Mouse (Mus musculus): ENCODE measurements at regions not wholly inside any gene's neighbourhood (a gene's known extent, or its start where the extent isn't known, plus 50 kb on each side); places are given as distances from the start of the nearest gene placed in this dataset.
"Not testable (repeated sequence)": the region's sequence is repeated elsewhere in the genome, so short reads cannot be mapped to it uniquely, and the experiment has no call there.

GRCm38 (mm10) chr19:19969335-19969734, 421.4 kb downstream of the Anxa1 start:
- ATAC-seq (no peak), DNase-seq (ENCODE audit: low read depth, low spot score) (no peak)
- TF ChIP-seq CTCF (IDR thresholded peaks at IDR 0.05), result no peak
- CTCF ChIA-PET, result no interaction called here
- in situ Hi-C loops (cut with MboI; ENCODE audit: low pct_unique_long_range_greater_than_20kb), result no loop called here
- H3K27me3 ChIP-seq, result peaks cover 8% of the 10 kb centered on the region
- POLR2A ChIA-PET, result no interaction called here

GRCm38 (mm10) chr19:19945247-19945646, 445.5 kb downstream of the Anxa1 start:
- no peak for TF ChIP-seq CTCF (IDR thresholded peaks at IDR 0.05)
- peaks cover 9% of the 10 kb centered on the region for H3K27me3 ChIP-seq
- DNase-seq (ENCODE audit: low read depth, low spot score) (no peak), ATAC-seq (no peak)
- ChIA-PET POLR2A (no interaction called here), CTCF (no interaction called here)
- in situ Hi-C loops (cut with MboI; ENCODE audit: low pct_unique_long_range_greater_than_20kb), result no loop called here

DNA sequence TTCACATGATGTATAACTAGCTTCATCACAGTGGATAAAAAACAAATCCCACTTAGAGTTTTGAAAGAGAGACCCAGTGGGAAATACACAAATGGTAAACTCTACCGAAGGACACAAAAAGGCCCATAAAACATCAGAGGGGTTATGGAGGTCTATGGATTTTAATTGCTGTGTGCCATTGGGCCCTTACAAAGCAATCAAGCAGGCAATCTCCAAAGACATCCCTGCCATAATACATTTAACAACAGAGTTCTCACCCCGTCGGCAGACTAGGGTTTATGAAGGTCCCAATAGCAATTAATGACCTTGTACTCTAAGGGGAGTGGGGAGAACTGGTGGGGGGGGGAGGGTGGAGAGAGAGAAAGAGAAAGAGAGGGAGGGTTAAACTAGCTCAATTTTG, 448.0 kb downstream of the Anxa1 start:
- no peak for DNase-seq (ENCODE audit: low read depth, low spot score)
- POLR2A ChIA-PET, result interaction anchor here (0.6 kb wide), 1 partner anchor 47 kb away, joined by 6 read pairs; no protein-coding TSS in a partner anchor
- peaks cover 16% of the 10 kb centered on the region for H3K27me3 ChIP-seq
- in situ Hi-C loops (cut with MboI; ENCODE audit: low pct_unique_long_range_greater_than_20kb), result no loop called here
- ATAC-seq, result no peak
- no peak for TF ChIP-seq CTCF (IDR thresholded peaks at IDR 0.05)
- CTCF ChIA-PET, result no interaction called here

GRCm38 (mm10) chr19:19921109-19921508, 469.6 kb downstream of the Anxa1 start:
- H3K27me3 ChIP-seq, result no peaks in the 10 kb centered on the region
- ATAC-seq, result no peak
- in situ Hi-C loops (cut with MboI; ENCODE audit: low pct_unique_long_range_greater_than_20kb), result no loop called here
- ChIA-PET POLR2A (no interaction called here), CTCF (no interaction called here)
- TF ChIP-seq CTCF (IDR thresholded peaks at IDR 0.05), result no peak
- DNase-seq (ENCODE audit: low read depth, low spot score), result no peak

- no peak for TF ChIP-seq CTCF (IDR thresholded peaks at IDR 0.05)
- ChIA-PET CTCF (no interaction called here), POLR2A (no interaction called here)
- peaks cover 3% of the 10 kb centered on the region for H3K27me3 ChIP-seq
- ATAC-seq (no peak), DNase-seq (ENCODE audit: low read depth, low spot score) (no peak)
- in situ Hi-C loops (cut with MboI; ENCODE audit: low pct_unique_long_range_greater_than_20kb), result no loop called here
These were observed 504.6 kb downstream of the Anxa1 start for GRCm38 (mm10) chr19:19885933-19886710.

DNA sequence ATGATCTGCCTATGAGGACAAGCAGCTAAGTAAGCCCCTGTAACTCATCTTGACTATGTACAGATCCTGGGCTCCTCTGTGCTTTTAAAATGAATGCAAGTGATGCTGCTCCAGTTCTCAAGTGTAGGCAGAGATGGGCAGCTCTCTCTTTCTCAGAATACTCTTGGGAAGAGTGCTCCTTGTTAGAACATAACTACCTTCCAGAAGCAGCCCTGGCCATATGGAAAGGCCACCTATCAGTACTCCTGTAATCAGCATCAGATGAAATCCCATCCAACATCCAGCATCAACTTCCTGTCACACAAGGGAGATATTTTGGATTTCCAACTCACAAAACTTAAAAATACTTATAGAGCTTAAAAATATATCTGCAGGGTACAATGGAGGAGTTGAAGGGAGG, 509.8 kb downstream of the Anxa1 start:
- no peak for TF ChIP-seq CTCF (IDR thresholded peaks at IDR 0.05)
- POLR2A ChIA-PET, result no interaction called here
- in situ Hi-C loops (cut with MboI; ENCODE audit: low pct_unique_long_range_greater_than_20kb), result no loop called here
- ATAC-seq, result no peak
- no peak for DNase-seq (ENCODE audit: low read depth, low spot score)
- H3K27me3 ChIP-seq, result no peaks in the 10 kb centered on the region
- CTCF ChIA-PET, result no interaction called here

DNA sequence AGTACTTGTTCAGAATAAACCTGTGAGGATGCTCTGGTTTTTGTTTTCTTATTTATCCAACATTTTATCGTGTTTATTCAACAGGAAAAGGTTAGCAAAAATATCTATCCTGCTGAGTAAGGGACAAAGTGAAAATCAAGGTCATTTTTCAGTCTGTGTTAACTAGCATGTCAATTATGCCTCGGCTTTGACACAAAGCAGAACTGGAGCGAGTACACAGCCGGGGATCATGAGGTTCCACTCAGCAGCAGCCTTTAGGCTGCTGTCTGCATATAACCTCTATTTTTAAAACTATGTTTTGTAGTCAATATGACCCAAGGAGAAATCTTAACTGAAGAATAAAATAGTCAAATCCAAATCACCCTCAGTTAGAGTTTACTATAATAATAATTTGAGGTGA, 542.6 kb downstream of the Anxa1 start:
- ATAC-seq, result no peak
- in situ Hi-C loops (cut with MboI; ENCODE audit: low pct_unique_long_range_greater_than_20kb), result no loop called here
- TF ChIP-seq CTCF (IDR thresholded peaks at IDR 0.05), result no peak
- POLR2A ChIA-PET, result no interaction called here
- no peaks in the 10 kb centered on the region for H3K27me3 ChIP-seq
- no peak for DNase-seq (ENCODE audit: low read depth, low spot score)
- CTCF ChIA-PET, result interaction anchor here (1.0 kb wide), 1 partner anchor 7 kb away, joined by 3 read pairs; no protein-coding TSS in a partner anchor

DNA sequence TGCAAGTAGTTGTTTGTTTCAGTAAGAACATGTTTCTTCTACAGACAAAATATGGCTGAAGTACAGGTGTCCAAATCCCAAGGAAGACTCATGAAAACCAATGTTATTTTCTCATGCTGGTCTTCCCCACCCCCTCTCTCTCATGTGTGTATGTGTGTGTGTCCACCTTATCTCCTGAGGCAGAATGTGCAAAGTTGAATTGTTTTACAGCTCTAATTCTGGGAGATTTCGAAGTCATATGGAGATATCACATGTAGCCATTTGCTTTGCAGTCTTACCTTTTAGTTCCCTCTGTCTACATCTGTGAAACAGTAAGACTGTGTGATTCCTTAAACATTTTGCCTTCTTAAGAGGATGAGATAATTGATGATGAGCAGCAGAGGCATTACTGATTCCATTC, 582.8 kb downstream of the Anxa1 start:
- DNase-seq (ENCODE audit: low read depth, low spot score) (no peak), ATAC-seq (no peak)
- in situ Hi-C loops (cut with MboI; ENCODE audit: low pct_unique_long_range_greater_than_20kb), result no loop called here
- H3K27me3 ChIP-seq, result peaks cover 25% of the 10 kb centered on the region
- POLR2A ChIA-PET, result no interaction called here
- CTCF ChIA-PET, result no interaction called here
- TF ChIP-seq CTCF (IDR thresholded peaks at IDR 0.05), result no peak

DNA sequence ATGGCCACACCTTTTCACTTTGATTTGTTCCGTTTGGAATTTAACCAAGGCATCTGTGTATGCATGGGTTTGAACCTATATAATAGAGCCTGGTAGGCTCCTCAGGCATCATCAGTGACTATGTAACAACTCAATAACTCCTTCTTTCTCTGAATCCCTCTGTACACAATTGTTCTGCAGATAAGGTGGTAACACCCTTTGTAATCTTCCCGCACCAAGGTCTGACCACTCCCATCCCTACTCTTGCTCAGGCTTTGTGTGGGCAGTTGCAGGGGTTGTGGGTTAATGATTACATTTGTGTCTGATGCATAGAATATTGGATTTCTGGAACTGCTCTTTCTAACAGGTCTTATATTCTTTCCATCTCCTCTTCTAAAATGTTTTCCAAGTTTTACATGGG, 596.9 kb downstream of the Anxa1 start:
- no peak for TF ChIP-seq CTCF (IDR thresholded peaks at IDR 0.05)
- POLR2A ChIA-PET, result no interaction called here
- in situ Hi-C loops (cut with MboI; ENCODE audit: low pct_unique_long_range_greater_than_20kb), result no loop called here
- DNase-seq (ENCODE audit: low read depth, low spot score) (no peak), ATAC-seq (no peak)
- H3K27me3 ChIP-seq, result peaks cover 15% of the 10 kb centered on the region
- CTCF ChIA-PET, result no interaction called here

- in situ Hi-C loops (cut with MboI; ENCODE audit: low pct_unique_long_range_greater_than_20kb), result no loop called here
- no peak for TF ChIP-seq CTCF (IDR thresholded peaks at IDR 0.05)
- CTCF ChIA-PET, result no interaction called here
- POLR2A ChIA-PET, result interaction anchor here (1.0 kb wide), 1 partner anchor 18 kb away, joined by 3 read pairs; no protein-coding TSS in a partner anchor
- peak; percentile 82 for ATAC-seq
- peaks cover 13% of the 10 kb centered on the region for H3K27me3 ChIP-seq
- peak; percentile 22 for DNase-seq (ENCODE audit: low read depth, low spot score)
These were observed 607.2 kb downstream of the Anxa1 start for GRCm38 (mm10) chr19:19783507-19783906.

GRCm38 (mm10) chr19:19777891-19778290, 612.9 kb downstream of the Anxa1 start:
- in situ Hi-C loops (cut with MboI; ENCODE audit: low pct_unique_long_range_greater_than_20kb), result no loop called here
- CTCF ChIA-PET, result no interaction called here
- ATAC-seq (no peak), DNase-seq (ENCODE audit: low read depth, low spot score) (no peak)
- TF ChIP-seq CTCF (IDR thresholded peaks at IDR 0.05), result no peak
- peaks cover 21% of the 10 kb centered on the region for H3K27me3 ChIP-seq
- POLR2A ChIA-PET, result no interaction called here

- ChIA-PET POLR2A (no interaction called here), CTCF (no interaction called here)
- in situ Hi-C loops (cut with MboI; ENCODE audit: low pct_unique_long_range_greater_than_20kb), result no loop called here
- H3K27me3 ChIP-seq, result peaks cover 65% of the 10 kb centered on the region
- TF ChIP-seq CTCF (IDR thresholded peaks at IDR 0.05), result no peak
- ATAC-seq (no peak), DNase-seq (ENCODE audit: low read depth, low spot score) (no peak)
These were observed 619.8 kb downstream of the Anxa1 start for GRCm38 (mm10) chr19:19770990-19771389.

DNA sequence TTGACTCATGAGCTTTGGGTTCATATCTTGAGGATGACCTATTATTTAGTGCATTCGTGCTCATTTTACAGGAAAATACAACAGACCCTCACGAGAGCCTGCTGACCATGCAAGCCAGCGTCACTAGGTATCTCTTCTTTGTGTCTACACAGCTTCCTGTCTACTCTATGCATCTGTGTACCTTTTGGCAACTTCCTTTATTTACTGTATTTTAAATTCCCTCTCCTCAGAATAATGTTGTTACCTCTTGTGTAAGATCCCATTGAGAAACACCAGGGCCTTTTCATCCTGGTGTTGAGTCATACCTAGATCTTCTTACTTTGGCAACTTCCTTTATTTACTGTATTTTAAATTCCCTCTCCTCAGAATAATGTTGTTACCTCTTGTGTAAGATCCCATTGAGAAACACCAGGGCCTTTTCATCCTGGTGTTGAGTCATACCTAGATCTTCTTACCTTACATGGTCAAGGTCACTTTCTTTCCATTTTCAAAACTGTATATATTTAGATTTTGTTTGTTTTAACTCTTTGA, 639.1 kb upstream of the Rorb start:
- peaks cover 31% of the 10 kb centered on the region for H3K27me3 ChIP-seq
- DNase-seq (ENCODE audit: low read depth, low spot score); ATAC-seq; POLR2A ChIA-PET; in situ Hi-C loops (cut with MboI; ENCODE audit: low pct_unique_long_range_greater_than_20kb); CTCF ChIA-PET: not testable (repeated sequence)

All from Patski (cell line).